Mouse (Mus musculus) G1E (cell line): ENCODE measurements around the gene Arhgap32. TPM values are rescaled to one million over a fixed set of nuclear protein-coding genes. Genes with fewer than 3 reads are reported as not detected.

Experiments used
- ATAC-seq: 2 replicates; pipeline ENCODE4 v1.8.0; 2016; ENCODE audit warnings: mild to moderate bottlenecking; ENCODE audit not compliant: insufficient number of reproducible peaks, poor library complexity, low FRiP score, severe bottlenecking; ENCODE audit errors: extremely low read depth
- DNase-seq: peaks from one replicate; pipeline ENCODE4 v3.0.0; 2012; ENCODE audit warnings: low spot score
- H3K27me3 ChIP-seq: 2 replicates; pipeline ENCODE4 v1.6.1; 2012; ENCODE audit warnings: mild to moderate bottlenecking, low read length, inconsistent platforms; ENCODE audit not compliant: insufficient read depth
- H3K36me3 ChIP-seq: replicated peaks from 2 replicates; pipeline ENCODE3; 2012; ENCODE audit warnings: mild to moderate bottlenecking, inconsistent platforms
- H3K4me1 ChIP-seq: 2 replicates; pipeline ENCODE4 v1.6.1; 2012; ENCODE audit warnings: low read depth, low read length, inconsistent platforms, mixed read lengths; ENCODE audit not compliant: insufficient read depth
- H3K4me3 ChIP-seq: 2 replicates; pipeline ENCODE4 v1.5.1; 2012; ENCODE audit warnings: low read depth, mild to moderate bottlenecking, inconsistent platforms, low read length, moderate library complexity, mixed read lengths
- H3K9me3 ChIP-seq: replicated peaks from 2 replicates; pipeline ENCODE4 v1.6.1; 2012; ENCODE audit warnings: inconsistent platforms
- CTCF ChIP-seq: IDR thresholded peaks from 2 replicates; pipeline ENCODE4 v1.5.1; 2012; ENCODE audit warnings: low read depth, low read length, inconsistent platforms, mixed read lengths
- GATA1 ChIP-seq: IDR thresholded peaks from 2 replicates; pipeline ENCODE4 v1.6.1; 2012; ENCODE audit warnings: borderline replicate concordance, low read length, inconsistent platforms, mixed read lengths
- GATA2 ChIP-seq: IDR thresholded peaks from 2 replicates; pipeline ENCODE4 v1.6.1; 2012; ENCODE audit warnings: low read depth, low read length, inconsistent platforms, borderline replicate concordance
- POLR2AphosphoS5 ChIP-seq: IDR thresholded peaks from 2 replicates; pipeline ENCODE4 v1.6.1; 2012; ENCODE audit warnings: low read depth, low read length, inconsistent platforms; ENCODE audit not compliant: insufficient replicate concordance
- TAL1 ChIP-seq: conservative IDR thresholded peaks from 2 replicates; pipeline ENCODE4 v1.6.1; 2012; ENCODE audit warnings: low read depth, low read length, inconsistent platforms, mixed read lengths
- polyA plus RNA-seq: library from polyadenylated mRNA; stranded (reverse); fragments of >175 nt; gene quantifications from 2 replicates; pipeline ENCODE4 v1.2.3, GENCODE M21; 2012
- total RNA-seq, 2 experiments: library from RNA; stranded (forward) in 1 of 2; stranded (reverse) in 1 of 2; fragments of 200-1000 nt in 1 of 2; fragments of >200 nt in 1 of 2; fragmentation: Nextera tagmentation in 1 of 2; gene quantifications; 2 replicates each; pipeline ENCODE4 v1.2.3; 2014 to 2017

Gene Arhgap32
- total and polyA plus RNA-seq, 3 experiments, result 0.01 to 0.05 TPM; not detected in 1

GRCm38 (mm10) chr9:32241637-32242199, 125.8 kb downstream of the Arhgap32 start:
- H3K36me3 ChIP-seq, result no peaks in the 10 kb centered on the region
- H3K9me3 ChIP-seq, result peaks cover 3% of the 10 kb centered on the region
- 0 out of 2 replicates have a peak, but pooled peaks cover 2% of the 10 kb centered on the region for H3K27me3 ChIP-seq
- no peak for DNase-seq
- no peaks in the 10 kb centered on the region for H3K4me1 ChIP-seq
- H3K4me3 ChIP-seq, result no peak overlapping the region
- ATAC-seq, result no peak
- TF ChIP-seq GATA1 (no peak), CTCF (no peak), TAL1 (no peak), GATA2 (no peak), POLR2AphosphoS5 (no peak)

GRCm38 (mm10) chr9:32242921-32243617, 127.1 kb downstream of the Arhgap32 start:
- no peak overlapping the region for H3K4me3 ChIP-seq
- no peaks in the 10 kb centered on the region for H3K4me1 ChIP-seq
- 0 out of 2 replicates have a peak, but pooled peaks cover 2% of the 10 kb centered on the region for H3K27me3 ChIP-seq
- DNase-seq (no peak), ATAC-seq (no peak)
- peaks cover 3% of the 10 kb centered on the region for H3K9me3 ChIP-seq
- no peaks in the 10 kb centered on the region for H3K36me3 ChIP-seq
- no peak for TF ChIP-seq TAL1
- no peak for TF ChIP-seq GATA1
- no peak for TF ChIP-seq GATA2
- TF ChIP-seq POLR2AphosphoS5, result no peak
- TF ChIP-seq CTCF, result no peak

- ATAC-seq (no peak), DNase-seq (no peak)
- TF ChIP-seq POLR2AphosphoS5 (no peak), CTCF (no peak), GATA2 (no peak), TAL1 (no peak), GATA1 (no peak)
- Histone ChIP-seq H3K9me3 (no peaks in the 10 kb centered on the region), H3K4me1 (no peaks in the 10 kb centered on the region), H3K27me3 (no peaks in the 10 kb centered on the region), H3K4me3 (no peak overlapping the region), H3K36me3 (no peaks in the 10 kb centered on the region)
Observed at GRCm38 (mm10) chr9:32245237-32245636, 129.3 kb downstream of the Arhgap32 start.

GRCm38 (mm10) chr9:32246123-32246716, 130.3 kb downstream of the Arhgap32 start:
- Histone ChIP-seq H3K36me3 (no peaks in the 10 kb centered on the region), H3K27me3 (no peaks in the 10 kb centered on the region), H3K9me3 (no peaks in the 10 kb centered on the region), H3K4me1 (no peaks in the 10 kb centered on the region), H3K4me3 (no peak overlapping the region)
- TF ChIP-seq POLR2AphosphoS5 (no peak), GATA2 (no peak), TAL1 (no peak), GATA1 (no peak), CTCF (no peak)
- ATAC-seq (no peak), DNase-seq (no peak)

GRCm38 (mm10) chr9:32250486-32250885, 134.6 kb downstream of the Arhgap32 start:
- no peak overlapping the region for H3K4me3 ChIP-seq
- H3K4me1 ChIP-seq, result no peaks in the 10 kb centered on the region
- no peaks in the 10 kb centered on the region for H3K27me3 ChIP-seq
- ATAC-seq, result no peak
- no peaks in the 10 kb centered on the region for H3K9me3 ChIP-seq
- no peak for TF ChIP-seq GATA2
- TF ChIP-seq CTCF, result no peak
- TF ChIP-seq GATA1, result no peak
- no peak for TF ChIP-seq POLR2AphosphoS5
- no peak for TF ChIP-seq TAL1
- no peak for DNase-seq
- no peaks in the 10 kb centered on the region for H3K36me3 ChIP-seq

GRCm38 (mm10) chr9:32253721-32254120, 137.8 kb downstream of the Arhgap32 start:
- no peak for TF ChIP-seq POLR2AphosphoS5
- TF ChIP-seq CTCF, result no peak
- TF ChIP-seq TAL1, result no peak
- no peak for TF ChIP-seq GATA2
- TF ChIP-seq GATA1, result no peak
- H3K27me3 ChIP-seq, result no peaks in the 10 kb centered on the region
- no peaks in the 10 kb centered on the region for H3K4me1 ChIP-seq
- no peaks in the 10 kb centered on the region for H3K36me3 ChIP-seq
- peaks cover under 1% of the 10 kb centered on the region for H3K9me3 ChIP-seq
- ATAC-seq (no peak), DNase-seq (no peak)
- no peak overlapping the region for H3K4me3 ChIP-seq
